Mouse (Mus musculus) induced T-regulatory cell, adult 2 months (primary cell): Measurements from ENCODE around the gene Cdkal1.

Experiments used
- DNase-seq: peaks from one replicate; pipeline ENCODE4 v3.0.0-alpha.2; 2012; ENCODE audit warnings: low read depth

The Cdkal1 gene

DNA sequence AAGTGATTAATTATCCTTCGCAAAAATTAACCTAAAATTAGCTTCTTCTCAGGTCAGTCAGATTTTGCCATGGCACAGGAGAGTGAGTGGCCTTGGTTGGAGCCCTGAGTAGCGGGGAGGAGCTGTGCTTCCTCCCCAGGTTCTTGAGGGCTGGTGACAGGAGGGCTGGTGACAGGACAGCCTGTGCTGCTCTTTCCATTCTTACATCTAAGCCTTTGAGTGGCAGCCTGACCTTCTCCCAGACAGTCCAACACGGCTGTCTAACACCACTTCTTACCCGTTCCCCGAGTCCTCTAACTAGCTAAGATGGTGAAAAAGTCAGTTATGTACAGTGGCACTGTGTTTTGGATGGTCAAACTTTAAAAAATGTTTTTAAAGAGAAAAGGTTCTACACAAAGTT is 452.3 kb downstream of the Cdkal1 start:
- no peak for DNase-seq

DNA sequence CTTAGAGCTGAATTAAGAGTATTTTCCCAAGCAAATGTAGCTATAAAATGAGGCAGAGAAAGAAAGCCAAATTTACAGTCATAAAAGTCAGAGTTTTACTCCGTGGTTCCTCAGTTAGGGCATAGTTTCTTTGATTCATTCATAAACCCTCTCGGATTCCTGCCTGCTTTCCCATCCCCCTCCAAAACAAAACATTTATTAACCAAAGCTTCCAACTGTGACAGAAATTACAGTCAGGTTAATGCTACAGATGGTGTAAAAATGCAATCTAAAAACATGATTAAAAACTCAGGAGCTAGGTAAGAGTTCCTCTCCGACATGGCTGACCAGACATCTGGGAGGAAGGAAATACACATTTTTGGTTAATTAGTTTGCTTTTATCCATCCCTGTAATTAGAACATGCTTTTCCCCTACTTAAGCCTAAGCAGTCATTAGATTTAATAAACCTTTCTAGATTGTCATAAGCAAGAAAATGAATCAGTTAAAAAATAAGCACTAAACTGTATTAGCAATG is 452.9 kb downstream of the Cdkal1 start:
- no peak for DNase-seq

DNA sequence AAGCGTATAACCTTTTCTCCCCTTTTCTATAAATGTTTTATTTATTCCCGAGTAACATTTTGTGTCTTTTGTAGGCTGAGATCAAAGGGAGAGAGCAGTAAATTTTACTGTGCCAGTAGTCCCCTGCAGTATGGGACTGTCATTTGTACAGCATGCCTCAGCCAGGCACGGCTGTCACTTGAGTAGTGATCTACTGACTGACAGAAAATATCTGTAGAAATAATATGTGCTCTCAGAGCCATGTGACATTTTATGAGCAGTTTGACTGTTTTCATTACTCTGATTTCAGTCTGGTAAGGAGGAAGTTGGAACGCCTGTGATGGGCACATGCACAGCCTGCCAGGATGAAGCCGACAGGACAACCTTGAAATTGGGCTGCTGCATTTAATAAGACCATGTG is 455.6 kb downstream of the Cdkal1 start:
- no peak for DNase-seq

DNA sequence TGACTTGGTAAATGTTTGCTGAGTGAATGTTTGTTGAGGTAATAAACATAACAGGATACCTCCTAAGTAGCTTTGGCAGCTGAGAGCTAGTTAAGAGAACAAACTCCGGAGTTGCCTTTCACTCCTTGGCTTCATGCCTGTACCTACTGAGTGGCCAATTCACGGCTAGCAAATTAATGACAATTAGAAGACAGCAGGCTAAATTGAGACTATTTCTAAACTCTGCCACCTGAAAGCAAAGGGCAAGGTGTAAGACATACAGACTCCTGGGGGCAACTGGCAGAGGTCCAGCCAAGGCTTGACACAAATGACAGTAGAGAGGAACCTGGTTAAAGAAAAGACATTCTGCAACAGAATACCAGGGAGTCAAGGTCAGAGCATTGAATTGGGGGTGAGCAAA is 457.0 kb downstream of the Cdkal1 start:
- DNase-seq, result no peak

DNA sequence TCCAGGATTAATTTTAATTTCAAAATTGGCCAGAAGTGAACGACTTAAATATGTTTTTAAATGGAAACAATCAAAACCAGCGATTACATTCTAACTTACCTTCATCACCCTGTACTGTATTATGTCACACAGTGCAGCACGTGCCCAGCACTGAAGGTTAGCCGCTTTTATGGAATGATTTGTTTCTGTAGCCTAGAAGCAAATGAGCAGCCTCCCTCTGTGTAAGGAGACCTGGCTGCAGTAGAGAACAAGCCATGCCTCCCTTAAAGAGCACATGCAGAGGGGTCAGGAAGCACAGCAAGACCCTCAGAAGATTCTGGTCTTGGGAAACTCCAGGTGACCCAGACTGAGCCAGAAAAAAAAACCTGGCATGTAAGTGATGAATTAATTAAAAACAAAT is 459.8 kb downstream of the Cdkal1 start:
- no peak for DNase-seq

DNA sequence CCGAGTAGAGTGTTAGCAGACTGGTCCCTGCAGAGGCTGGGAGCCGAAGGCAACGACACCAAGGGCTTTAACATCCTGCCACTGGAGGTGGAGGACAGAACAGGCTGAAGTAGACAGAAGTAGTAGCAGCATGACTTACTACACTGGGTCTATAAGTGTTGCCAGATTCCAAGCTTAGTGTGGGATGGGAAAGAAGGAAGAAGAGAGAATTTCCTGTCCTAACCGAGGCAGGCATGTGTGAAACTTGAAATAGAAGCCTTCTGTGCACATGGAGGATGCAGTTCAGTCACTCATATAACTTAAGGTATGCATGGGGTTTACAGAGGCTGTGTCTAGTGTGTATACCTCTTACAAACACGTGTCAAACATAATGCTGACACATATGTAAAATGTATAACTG is 465.4 kb downstream of the Cdkal1 start:
- DNase-seq, result no peak

DNA sequence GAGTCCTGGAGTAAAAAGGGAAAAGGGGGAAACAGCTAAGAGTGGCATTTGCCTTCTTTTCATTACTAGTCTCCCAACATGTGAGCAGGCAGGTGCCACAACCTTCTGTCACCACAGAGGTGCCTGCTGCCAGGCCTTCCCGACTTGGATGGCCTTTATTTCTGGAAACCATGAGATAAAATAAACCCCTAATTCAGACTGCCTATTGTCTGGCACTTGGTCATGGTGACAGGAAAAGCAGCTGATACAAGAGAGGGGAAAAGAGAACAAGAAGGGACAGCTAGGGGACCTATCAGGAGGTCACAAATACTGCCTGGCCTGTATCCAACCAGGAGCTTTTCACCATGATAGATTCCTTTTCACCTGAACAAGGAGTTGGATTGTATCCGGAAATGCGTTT is 466.6 kb downstream of the Cdkal1 start:
- DNase-seq, result no peak

DNA sequence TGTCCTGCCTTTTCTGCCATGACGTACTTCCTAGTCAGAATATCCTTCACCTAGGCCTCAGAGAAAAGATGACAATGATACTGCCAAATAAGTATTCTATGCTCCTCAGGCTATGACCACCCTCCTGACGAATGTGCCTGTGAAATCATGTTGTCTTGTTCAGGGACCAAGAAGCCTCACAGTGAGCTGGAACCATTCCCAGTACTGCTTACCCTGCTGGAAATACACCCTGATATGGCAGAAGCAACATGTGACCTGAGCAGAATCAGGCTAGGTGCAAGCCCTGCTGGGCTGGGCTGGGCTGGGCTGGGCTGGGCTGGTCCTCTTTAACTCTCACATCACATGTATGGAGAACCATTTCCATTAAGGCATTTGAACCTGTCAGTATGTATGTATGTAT is 477.9 kb downstream of the Cdkal1 start:
- no peak for DNase-seq

DNA sequence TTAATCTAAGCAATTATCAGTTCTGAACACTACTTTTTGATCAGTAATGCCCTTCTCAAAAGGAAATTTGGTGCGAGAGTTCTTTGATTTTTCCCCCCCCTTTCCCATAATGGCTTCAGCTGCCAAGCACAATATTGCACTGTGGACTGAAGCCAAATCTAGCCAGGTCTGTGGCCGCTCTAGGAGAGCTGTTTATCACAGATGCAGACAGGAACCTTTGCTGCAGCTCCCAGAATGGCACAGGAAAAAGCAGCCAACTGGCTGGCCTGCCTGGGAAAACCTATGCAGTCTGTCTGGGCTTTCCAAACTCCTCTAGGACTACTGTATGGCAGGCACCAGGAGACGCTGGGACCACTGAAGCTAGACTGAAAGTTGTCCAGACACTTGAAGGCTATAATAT is 483.6 kb downstream of the Cdkal1 start:
- DNase-seq, result no peak

DNA sequence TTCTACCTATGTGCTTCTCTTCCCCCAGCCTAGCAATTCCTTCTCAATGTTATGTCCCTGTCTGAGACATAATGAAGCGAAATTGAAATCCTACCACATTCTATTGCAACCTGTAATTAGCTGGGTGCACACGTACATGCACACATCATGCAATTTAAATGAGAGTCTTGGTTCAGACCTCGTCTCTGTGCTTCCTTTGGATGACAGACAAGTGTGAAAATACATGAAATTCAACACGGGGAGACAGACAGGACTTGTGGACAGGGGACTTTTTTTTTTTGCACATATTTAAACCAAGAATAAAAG is 484.1 kb downstream of the Cdkal1 start:
- DNase-seq, result no peak

DNA sequence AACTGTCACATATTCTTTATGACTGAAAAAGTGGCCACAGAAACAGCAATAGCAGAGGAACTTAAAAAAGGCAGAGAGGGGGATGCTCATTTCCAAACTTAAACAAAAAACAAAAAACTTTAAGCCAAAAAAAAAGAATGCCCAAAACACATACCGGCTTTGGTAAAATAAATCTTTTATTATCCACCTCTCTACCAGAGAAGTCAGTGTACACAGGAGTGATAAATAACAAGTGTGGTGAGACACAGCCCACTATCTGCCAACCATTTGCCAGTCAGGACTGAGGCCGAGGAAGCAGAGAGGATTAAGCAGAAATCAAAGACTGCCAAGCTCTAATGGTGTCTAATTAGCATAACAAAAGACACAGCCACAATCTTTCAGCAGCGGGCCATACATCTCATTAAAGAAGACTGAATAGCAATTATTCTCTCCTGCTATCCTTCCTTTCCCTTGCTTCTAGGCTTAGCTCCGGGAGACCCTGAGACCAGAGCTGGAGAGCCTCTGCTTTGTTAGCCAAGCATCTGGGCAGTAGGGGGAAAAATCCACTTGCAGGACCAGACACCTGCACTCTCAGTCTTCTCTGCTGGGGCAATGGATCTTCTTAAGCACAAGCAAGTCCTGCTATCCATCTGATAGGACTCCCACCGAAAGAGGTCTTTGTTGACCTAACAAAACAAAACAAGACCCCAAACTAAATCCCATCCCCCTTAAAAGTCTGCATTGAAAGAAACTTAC is 484.6 kb downstream of the Cdkal1 start:
- no peak for DNase-seq

DNA sequence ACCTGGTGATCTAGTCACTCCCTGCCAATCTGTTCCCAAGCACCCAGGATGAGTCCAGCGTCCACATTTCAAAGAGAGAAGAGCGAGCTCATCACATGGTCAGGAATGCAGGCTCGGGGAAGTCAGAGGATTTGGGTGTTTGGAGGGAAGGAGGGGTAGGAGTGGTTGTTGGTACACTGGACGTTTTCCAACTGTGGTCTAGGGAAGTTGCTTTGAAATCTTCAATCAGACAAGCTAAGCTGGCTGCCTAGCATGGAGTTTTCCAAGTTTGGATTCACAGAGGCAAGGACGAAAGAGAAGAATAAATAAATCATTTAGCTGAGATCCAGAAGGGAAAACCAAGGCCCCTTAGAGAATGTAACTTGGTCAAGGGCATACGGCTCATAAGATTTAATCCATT is 486.7 kb downstream of the Cdkal1 start:
- DNase-seq, result no peak

DNA sequence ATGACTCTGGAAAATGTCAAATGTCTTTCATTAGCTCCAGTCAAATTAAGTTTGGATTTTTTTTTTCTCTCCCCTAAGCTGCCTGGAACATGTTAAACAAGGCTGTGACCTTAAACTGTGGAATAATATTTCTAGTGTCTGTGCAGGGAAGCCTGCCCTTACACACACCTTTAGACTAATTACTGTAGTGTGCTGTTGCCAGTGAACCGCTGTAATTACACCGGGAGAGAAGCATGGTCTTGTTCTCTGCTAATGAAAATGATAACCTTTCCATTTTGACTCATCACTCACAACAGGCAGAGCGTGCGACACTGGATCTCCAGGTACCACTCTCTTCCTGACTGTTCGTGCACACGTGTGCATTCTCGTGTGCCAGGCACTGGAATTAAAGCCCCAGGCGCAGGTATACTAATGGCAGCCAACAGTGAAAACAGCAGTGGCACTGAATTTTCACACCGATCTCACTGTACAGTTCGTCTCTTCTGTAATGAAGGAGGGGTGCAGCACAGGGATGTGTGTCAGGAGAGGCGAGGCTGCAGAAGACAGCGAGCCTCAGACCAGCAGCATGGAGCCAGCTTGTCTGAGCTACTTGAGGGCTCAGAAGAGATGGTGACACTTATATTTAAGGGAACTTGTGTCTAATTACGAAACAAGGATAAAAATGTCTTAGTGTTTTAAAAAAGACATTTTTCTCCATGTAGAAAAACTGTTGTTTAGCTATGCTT is 490.4 kb downstream of the Cdkal1 start:
- no peak for DNase-seq

DNA sequence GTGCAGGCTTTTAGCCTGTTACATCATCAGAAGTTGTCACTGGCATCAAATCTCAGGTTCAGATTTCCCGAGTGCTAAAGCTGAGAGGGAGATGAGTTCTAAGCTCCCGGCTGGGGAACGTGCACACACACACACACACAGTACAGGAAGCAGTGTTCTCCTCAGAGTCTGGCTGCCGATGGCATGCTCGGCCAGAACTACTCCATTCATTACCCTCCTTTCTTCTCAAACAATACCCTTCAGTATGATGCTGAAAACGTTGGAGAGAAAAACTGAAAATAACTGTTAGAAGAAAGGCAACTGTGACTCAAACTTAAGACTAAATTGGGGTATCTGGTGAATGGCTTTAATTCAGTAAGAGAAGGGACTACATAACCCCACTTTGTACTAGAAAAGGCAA is 491.5 kb downstream of the Cdkal1 start:
- no peak for DNase-seq

DNA sequence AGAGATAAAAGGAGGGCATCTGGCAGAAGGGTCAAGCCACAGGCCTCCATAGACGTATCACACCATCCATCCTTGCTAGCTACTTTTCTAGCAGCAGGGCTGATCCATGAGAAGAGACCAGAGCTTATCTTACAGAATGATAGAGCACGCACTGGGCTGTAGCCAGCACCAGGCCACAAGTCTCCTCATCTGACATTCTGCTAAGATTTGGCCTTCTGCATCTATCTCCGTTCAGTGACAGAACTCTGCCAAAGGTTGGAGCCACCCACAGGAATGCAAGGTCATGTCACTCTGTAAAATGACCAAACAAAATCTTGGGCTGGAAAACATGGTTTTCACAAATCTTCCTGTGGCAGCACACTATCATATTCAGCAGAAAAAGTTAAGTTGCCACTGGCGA is 493.6 kb downstream of the Cdkal1 start:
- no peak for DNase-seq

DNA sequence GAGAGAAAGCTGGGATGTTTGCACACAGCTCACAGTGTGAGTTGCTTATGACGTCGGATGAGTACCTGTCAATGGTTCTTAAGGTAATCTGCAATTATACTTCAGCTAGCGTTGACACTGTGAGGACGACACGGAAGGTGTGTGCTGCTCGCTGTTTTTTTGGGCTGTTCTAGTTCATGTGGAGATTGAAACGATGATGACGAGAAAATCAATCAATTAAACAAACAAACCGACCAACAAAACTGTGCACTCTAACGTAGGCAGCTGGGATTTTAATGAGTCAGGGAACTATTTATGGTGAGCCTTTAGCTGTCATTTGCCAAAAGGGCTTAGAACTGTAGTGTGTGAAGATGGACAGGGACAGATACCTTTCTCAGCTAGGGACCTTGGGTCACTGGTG is 494.6 kb downstream of the Cdkal1 start:
- no peak for DNase-seq

DNA sequence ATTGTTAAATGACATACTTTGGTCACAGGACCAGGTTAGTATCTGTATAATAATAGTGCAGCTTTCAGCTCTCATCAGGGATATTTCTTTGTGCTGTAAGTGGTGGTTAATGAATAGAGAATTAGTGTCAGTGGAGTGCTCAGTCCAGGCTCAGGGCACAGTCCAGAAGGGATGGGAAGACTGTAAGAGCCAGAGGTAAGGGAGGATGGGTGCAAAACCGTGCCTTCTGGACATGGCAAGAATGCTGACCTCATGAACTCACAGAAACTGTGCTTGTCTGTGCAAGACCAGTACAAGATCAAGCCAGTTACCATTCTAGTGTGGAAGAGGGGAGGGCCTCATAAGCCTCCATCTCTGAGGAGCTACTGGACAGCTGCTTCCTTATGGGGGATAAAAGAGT is 496.1 kb downstream of the Cdkal1 start:
- no peak for DNase-seq

DNA sequence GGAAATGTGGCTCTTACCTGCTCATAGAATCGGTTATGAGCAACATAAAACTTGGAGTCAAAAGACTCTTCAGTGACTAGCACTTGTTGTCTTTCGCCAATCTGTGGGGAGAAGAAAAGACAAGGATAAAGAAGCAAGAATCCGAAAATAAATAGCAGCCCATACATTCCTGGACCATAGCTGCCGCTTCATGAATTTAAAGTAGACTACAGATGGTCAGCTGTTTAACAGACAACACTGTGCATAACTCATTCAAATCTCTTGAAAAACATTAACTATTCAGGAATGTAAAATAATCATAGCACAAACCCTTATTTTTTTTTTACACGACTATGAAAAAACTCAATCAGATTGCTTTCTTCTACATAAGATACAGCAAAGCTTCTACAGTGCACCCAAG is 498.0 kb downstream of the Cdkal1 start:
- DNase-seq, result no peak

DNA sequence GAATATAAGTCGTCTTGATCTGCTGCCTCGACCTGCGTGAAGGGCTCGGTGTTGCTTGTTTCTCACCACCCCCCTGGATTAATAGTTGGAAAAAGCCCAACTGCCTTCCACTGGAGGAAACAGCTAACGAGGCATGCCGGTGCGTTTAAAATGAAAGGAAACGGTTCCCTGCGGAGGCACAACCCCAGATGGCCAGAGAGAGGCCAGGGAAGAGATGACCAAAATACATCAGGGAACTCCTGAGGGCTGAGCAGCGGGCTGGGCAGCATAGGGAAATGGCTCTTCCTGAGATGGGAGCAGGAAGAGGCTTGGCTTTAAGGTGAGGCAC is 499.4 kb downstream of the Cdkal1 start:
- DNase-seq, result no peak

DNA sequence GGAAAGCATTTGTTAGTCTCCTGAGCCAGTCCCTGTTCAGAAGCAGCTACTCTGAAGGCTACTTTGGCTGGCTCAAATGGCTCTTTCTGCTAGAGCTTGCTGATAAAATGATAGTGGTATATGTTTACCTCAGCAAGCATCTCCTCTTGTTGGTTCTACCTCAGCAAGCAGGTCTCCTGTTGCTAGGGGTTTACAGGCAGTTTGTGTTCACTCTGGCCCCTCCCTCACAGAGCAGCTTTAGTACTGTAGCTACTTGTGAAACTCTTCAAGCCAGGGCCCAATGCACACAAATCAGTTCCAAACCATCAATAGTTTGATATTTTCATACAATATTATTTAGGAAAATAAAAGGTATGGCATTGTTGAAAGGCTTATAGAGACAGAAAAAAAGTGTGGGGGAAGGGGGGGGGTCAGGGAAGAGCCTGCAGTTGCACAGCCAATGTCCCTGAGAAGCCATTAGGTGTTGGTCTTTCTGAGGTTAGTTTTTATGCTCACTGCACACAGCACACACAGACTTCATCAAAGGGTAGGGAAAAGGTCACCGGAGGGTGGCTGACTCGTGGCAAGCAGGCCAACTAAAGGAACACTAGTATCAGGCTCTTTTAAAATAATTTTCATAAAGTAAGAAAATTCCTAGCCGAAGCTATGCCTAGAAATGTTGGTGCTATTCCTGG is 499.9 kb downstream of the Cdkal1 start:
- no peak for DNase-seq

DNA sequence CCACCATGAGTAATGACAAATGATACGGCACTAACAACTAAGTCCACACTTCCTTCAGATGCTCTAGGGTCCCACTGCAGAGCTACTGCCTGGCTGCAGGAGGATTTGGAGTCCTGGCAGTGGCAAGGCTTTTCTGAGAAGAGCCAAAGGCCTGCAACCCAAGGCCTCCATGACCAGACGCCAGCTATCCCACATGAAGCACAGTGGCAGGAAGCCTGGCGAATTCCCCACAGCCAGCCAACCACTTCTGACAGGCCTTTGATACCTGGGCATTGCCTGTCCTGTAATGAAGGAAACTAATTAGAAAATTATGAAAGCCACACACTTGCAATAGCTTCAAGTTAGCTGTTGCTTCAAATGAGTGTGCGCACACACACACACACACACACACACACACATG is 500.5 kb downstream of the Cdkal1 start:
- DNase-seq, result no peak

DNA sequence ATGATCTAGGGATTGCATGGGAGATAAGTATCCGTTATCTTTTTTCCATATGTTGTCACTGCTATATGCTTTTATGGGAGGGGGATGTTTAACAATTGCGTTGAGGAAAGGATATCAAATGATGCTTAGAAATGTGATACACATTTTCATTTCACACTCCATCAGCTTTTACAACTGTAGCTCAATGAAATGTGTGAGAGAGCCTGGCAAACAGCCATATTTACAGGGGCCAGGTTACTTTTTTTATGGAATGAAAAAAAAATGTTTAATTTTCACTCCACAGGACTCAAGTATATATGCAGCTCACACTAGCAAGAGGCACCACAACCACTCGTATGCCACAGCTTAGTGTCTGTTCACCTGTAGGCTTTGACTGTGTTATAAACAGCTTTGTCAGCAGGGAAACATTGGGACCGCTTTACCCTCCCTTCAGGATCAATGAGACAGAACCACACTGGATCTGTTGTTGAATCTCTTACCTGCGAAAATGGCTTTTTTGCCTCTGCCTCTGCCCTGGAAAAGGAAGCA is 501.5 kb downstream of the Cdkal1 start:
- DNase-seq, result no peak

DNA sequence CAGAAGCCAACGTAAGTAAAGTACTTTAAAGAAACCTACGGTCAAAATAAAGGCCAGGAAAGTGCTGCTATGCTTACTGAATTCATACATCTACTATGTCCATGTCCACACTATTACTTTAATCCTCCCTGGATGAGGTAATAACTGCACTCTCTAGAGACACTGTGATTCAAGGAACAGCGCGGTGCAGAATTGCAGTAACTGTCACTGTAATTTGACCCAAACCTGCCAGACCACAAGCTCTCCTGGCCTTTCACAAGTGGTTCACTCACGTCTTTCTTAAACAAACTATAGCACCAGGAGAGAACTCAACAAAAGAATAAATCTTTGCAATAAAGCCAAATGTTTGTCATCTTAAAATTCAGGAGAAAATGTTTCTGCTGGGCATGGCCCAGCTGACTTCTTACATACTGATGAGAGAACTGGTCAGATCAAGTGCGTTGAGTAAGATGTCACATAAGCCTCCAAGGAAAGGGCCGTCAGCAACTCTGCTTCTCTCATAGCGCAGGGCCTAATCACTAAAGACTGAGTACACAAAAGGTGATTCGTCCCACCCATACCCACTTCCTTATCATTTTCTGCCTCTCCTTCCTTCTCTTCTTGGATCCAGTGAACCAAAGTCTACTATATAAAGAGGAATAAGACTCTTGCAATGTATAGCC is 504.3 kb downstream of the Cdkal1 start:
- no peak for DNase-seq
